Mouse (Mus musculus) activated CD4-positive, CD25-positive, alpha-beta regulatory T cell, adult 4 months (primary cell): ENCODE measurements around the gene Gltp. TPM values are rescaled to one million over a fixed set of nuclear protein-coding genes. Genes with fewer than 3 reads are reported as not detected.

ENCODE experiments used
- ATAC-seq: one replicate; pipeline ENCODE4 v1.8.0; 2017
- polyA plus RNA-seq, 2 experiments: library from polyadenylated mRNA; unstranded; fragments of 100-300 nt; shearing (Covaris generic); gene quantifications; one replicate each; pipeline ENCODE4 v1.2.1; 2017

Gene Gltp
- 100 to 1,000 TPM; 251 to 266 TPM for polyA plus RNA-seq

GRCm38 (mm10) chr5:114690633-114691567 lies at the start of gene Gltp:
TSS of gene Gltp (minus strand) at chr5:114690984.
- peak; percentile 95 for ATAC-seq

GRCm38 (mm10) chr5:114738707-114739241 lies 48.0 kb upstream of the Gltp start:
- no peak for ATAC-seq

GRCm38 (mm10) chr5:114737090-114737887 lies 46.5 kb upstream of the Gltp start:
- ATAC-seq, result no peak

- ATAC-seq, result no peak
These were observed 42.8 kb upstream of the Gltp start for GRCm38 (mm10) chr5:114733606-114734005.

- ATAC-seq, result no peak
These were observed 41.2 kb upstream of the Gltp start for GRCm38 (mm10) chr5:114731969-114732368.

GRCm38 (mm10) chr5:114731498-114731897 lies 40.7 kb upstream of the Gltp start:
- no peak for ATAC-seq

GRCm38 (mm10) chr5:114730129-114730528 lies 39.3 kb upstream of the Gltp start:
- ATAC-seq, result no peak

- ATAC-seq, result no peak
These were observed 37.4 kb upstream of the Gltp start for GRCm38 (mm10) chr5:114728160-114728559.

GRCm38 (mm10) chr5:114722846-114723245 lies 32.1 kb upstream of the Gltp start:
- no peak for ATAC-seq

GRCm38 (mm10) chr5:114721969-114722368 lies 31.2 kb upstream of the Gltp start:
- no peak for ATAC-seq

GRCm38 (mm10) chr5:114720784-114721183 lies 30.0 kb upstream of the Gltp start:
- ATAC-seq, result no peak

GRCm38 (mm10) chr5:114719928-114720270 lies 29.1 kb upstream of the Gltp start:
- ATAC-seq, result no peak

- no peak for ATAC-seq
These were observed 28.5 kb upstream of the Gltp start for GRCm38 (mm10) chr5:114719003-114719927.

GRCm38 (mm10) chr5:114718483-114718882 lies 27.7 kb upstream of the Gltp start:
- ATAC-seq, result no peak

- no peak for ATAC-seq
These were observed 27.2 kb upstream of the Gltp start for GRCm38 (mm10) chr5:114717937-114718336.

GRCm38 (mm10) chr5:114717292-114717691 lies 26.5 kb upstream of the Gltp start:
- no peak for ATAC-seq

- no peak for ATAC-seq
These were observed 23.8 kb upstream of the Gltp start for GRCm38 (mm10) chr5:114714551-114714950.

- no peak for ATAC-seq
These were observed 18.6 kb upstream of the Gltp start for GRCm38 (mm10) chr5:114709357-114709756.

- no peak for ATAC-seq
These were observed 17.7 kb upstream of the Gltp start for GRCm38 (mm10) chr5:114708491-114708890.

- ATAC-seq, result peak; percentile 82
These were observed 16.7 kb upstream of the Gltp start, which contains the start of gene Tchp for GRCm38 (mm10) chr5:114707265-114708068. TSS of gene Tchp (plus strand) at chr5:114707760.
